Mouse (Mus musculus): ENCODE measurements around the gene Cd1d1. TPM values are rescaled to one million over a fixed set of nuclear protein-coding genes. Genes with fewer than 3 reads are reported as not detected.
A peak's percentile ranks its signal among the peaks of the same experiment; 100 is the strongest.

The Cd1d1 gene
- 13.8 and 17.5 TPM in 2 replicates for polyA plus RNA-seq (2012; rRNA removed)

DNA sequence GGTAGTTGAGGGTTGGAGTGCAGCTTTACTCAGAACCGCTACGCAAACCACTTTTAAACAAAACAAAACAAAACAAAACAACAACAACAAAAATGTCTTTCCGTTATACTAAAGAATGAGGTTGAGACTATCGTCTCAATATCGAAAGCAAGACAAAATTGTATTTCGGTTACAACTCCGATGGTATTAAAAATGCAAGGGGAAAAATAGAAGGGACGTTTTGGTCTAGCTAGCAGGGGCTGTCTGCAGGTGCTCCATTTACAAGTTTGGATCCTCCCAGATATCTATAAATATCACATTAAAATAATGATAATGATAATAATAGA, at the start of gene Cd1d1:
TSS of gene Cd1d1 (minus strand) at position 27 of the 326 bp plus-strand sequence.
- Histone ChIP-seq H3K27ac (ENCODE audit: insufficient read depth, low read depth, low read length) (no peak within 1 kb of the TSS; the same call in 1 of the 2 replicates), H3K36me3 (ENCODE audit: control insufficient read depth, insufficient read depth, low read length) (no peaks in the 10 kb centered on the region), H3K4me1 (ENCODE audit: control insufficient read depth, insufficient read depth, low read length) (no peaks in the 10 kb centered on the region), H3K4me3 (ENCODE audit: insufficient read depth, low read depth, low read length) (peak within 1 kb of the TSS; percentile 67), H3K27me3 (replicated peaks; ENCODE audit: control insufficient read depth, insufficient read depth, low read length) (no peaks in the 10 kb centered on the region)
- WGBS: 10% methylated on average over 8 of the region's 8 CpGs
- DNase-seq: no peak
- TF ChIP-seq CTCF (conservative IDR thresholded peaks at IDR 0.05; ENCODE audit: insufficient read depth, insufficient read length, low read depth, low read length): no peak
- no peak for TF ChIP-seq POLR2A (IDR thresholded peaks at IDR 0.05; ENCODE audit: low read depth, low read length)

GRCm38 (mm10) chr3:87047801-87048200, 48.6 kb upstream of the Cd1d1 start:
- H3K27me3 ChIP-seq (replicated peaks; ENCODE audit: control insufficient read depth, insufficient read depth, low read length): no peaks in the 10 kb centered on the region
- H3K4me3 ChIP-seq (ENCODE audit: insufficient read depth, low read depth, low read length): no peak overlapping the region
- DNase-seq: no peak
- WGBS: 91% methylated on average over 5 of the region's 5 CpGs
- H3K36me3 ChIP-seq (ENCODE audit: control insufficient read depth, insufficient read depth, low read length): no peaks in the 10 kb centered on the region
- TF ChIP-seq POLR2A (IDR thresholded peaks at IDR 0.05; ENCODE audit: low read depth, low read length) (no peak), CTCF (conservative IDR thresholded peaks at IDR 0.05; ENCODE audit: insufficient read depth, insufficient read length, low read depth, low read length) (no peak)
- no peak overlapping the region for H3K27ac ChIP-seq (ENCODE audit: insufficient read depth, low read depth, low read length)
- no peaks in the 10 kb centered on the region for H3K4me1 ChIP-seq (ENCODE audit: control insufficient read depth, insufficient read depth, low read length)

- Histone ChIP-seq H3K36me3 (ENCODE audit: control insufficient read depth, insufficient read depth, low read length) (no peaks in the 10 kb centered on the region), H3K27me3 (replicated peaks; ENCODE audit: control insufficient read depth, insufficient read depth, low read length) (no peaks in the 10 kb centered on the region), H3K27ac (ENCODE audit: insufficient read depth, low read depth, low read length) (no peak overlapping the region), H3K4me3 (ENCODE audit: insufficient read depth, low read depth, low read length) (no peak overlapping the region), H3K4me1 (ENCODE audit: control insufficient read depth, insufficient read depth, low read length) (no peaks in the 10 kb centered on the region)
- no peak for TF ChIP-seq POLR2A (IDR thresholded peaks at IDR 0.05; ENCODE audit: low read depth, low read length)
- no peak for TF ChIP-seq CTCF (conservative IDR thresholded peaks at IDR 0.05; ENCODE audit: insufficient read depth, insufficient read length, low read depth, low read length)
- WGBS: 80% methylated on average over 2 of the region's 2 CpGs
- DNase-seq: no peak
These were observed 42.5 kb upstream of the Cd1d1 start for GRCm38 (mm10) chr3:87041733-87042132.

DNA sequence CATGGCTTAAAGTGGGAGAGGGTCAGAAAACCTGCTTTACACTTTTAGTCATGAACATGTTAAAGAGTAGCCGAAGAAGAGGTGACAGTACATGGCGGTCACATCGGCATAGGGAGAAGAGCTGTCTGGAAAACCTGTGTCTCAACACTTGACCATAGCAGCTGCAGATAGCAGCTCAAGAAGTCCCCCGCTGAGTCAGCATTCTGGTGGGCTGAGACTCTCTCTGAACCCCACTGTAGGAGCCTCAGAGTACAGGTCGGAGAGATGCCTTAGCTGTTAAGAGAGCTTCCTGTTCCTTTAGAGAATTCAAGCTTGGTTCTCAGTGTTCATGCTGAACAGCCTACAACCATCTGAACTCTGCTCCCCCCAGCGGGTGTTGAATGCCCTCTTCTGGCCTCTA, 39.3 kb upstream of the Cd1d1 start:
- Histone ChIP-seq H3K4me1 (ENCODE audit: control insufficient read depth, insufficient read depth, low read length) (no peaks in the 10 kb centered on the region), H3K27ac (ENCODE audit: insufficient read depth, low read depth, low read length) (no peak overlapping the region), H3K36me3 (ENCODE audit: control insufficient read depth, insufficient read depth, low read length) (no peaks in the 10 kb centered on the region), H3K27me3 (replicated peaks; ENCODE audit: control insufficient read depth, insufficient read depth, low read length) (no peaks in the 10 kb centered on the region), H3K4me3 (ENCODE audit: insufficient read depth, low read depth, low read length) (no peak overlapping the region)
- TF ChIP-seq POLR2A (IDR thresholded peaks at IDR 0.05; ENCODE audit: low read depth, low read length) (no peak), CTCF (conservative IDR thresholded peaks at IDR 0.05; ENCODE audit: insufficient read depth, insufficient read length, low read depth, low read length) (no peak)
- WGBS: 87% methylated on average over 6 of the region's 6 CpGs
- DNase-seq: no peak

- TF ChIP-seq CTCF (conservative IDR thresholded peaks at IDR 0.05; ENCODE audit: insufficient read depth, insufficient read length, low read depth, low read length) (no peak), POLR2A (IDR thresholded peaks at IDR 0.05; ENCODE audit: low read depth, low read length) (no peak)
- H3K27me3 ChIP-seq (replicated peaks; ENCODE audit: control insufficient read depth, insufficient read depth, low read length): no peaks in the 10 kb centered on the region
- H3K36me3 ChIP-seq (ENCODE audit: control insufficient read depth, insufficient read depth, low read length): no peaks in the 10 kb centered on the region
- no peak for DNase-seq
- 87% methylated on average over 4 of the region's 4 CpGs for WGBS
- H3K4me3 ChIP-seq (ENCODE audit: insufficient read depth, low read depth, low read length): no peak overlapping the region
- no peak overlapping the region for H3K27ac ChIP-seq (ENCODE audit: insufficient read depth, low read depth, low read length)
- H3K4me1 ChIP-seq (ENCODE audit: control insufficient read depth, insufficient read depth, low read length): no peaks in the 10 kb centered on the region
These were observed 34.8 kb upstream of the Cd1d1 start for GRCm38 (mm10) chr3:87034061-87034460.

- peak; percentile 59 for DNase-seq
- 15% methylated on average over 8 of the region's 8 CpGs for WGBS
These were observed 34.1 kb upstream of the Cd1d1 start for GRCm38 (mm10) chr3:87033357-87033756.

DNA sequence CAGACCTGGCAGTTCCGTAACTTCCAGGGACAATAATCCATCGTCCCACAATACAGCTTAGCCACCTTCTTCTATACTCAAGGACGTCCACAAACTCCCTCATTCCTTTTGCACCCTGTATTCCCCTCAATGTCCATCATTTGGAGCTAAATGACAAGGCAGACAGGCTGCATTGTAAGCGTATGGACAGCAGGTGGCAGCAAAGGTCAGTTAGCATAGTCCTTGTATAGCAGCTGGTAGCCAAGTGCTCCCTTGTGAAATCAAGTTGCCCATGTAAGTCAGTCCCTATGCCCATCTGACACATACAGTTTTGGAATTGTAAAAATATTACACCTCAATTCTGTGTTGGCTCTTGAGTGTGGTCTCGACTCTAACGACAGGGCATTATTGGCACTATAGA, 31.6 kb upstream of the Cd1d1 start:
- Histone ChIP-seq H3K4me1 (ENCODE audit: control insufficient read depth, insufficient read depth, low read length) (no peaks in the 10 kb centered on the region), H3K36me3 (ENCODE audit: control insufficient read depth, insufficient read depth, low read length) (no peaks in the 10 kb centered on the region), H3K27ac (ENCODE audit: insufficient read depth, low read depth, low read length) (no peak overlapping the region), H3K4me3 (ENCODE audit: insufficient read depth, low read depth, low read length) (no peak overlapping the region), H3K27me3 (replicated peaks; ENCODE audit: control insufficient read depth, insufficient read depth, low read length) (no peaks in the 10 kb centered on the region)
- DNase-seq: peak; percentile 67
- WGBS: 18% methylated on average over 6 of the region's 6 CpGs
- TF ChIP-seq POLR2A (IDR thresholded peaks at IDR 0.05; ENCODE audit: low read depth, low read length) (no peak), CTCF (conservative IDR thresholded peaks at IDR 0.05; ENCODE audit: insufficient read depth, insufficient read length, low read depth, low read length) (peak; percentile 98)

More at GRCm38 (mm10) chr3:87033357-87033756, 34.1 kb upstream of the Cd1d1 start:
- no peak overlapping the region for H3K27ac ChIP-seq (ENCODE audit: insufficient read depth, low read depth, low read length)
- no peaks in the 10 kb centered on the region for H3K27me3 ChIP-seq (replicated peaks; ENCODE audit: control insufficient read depth, insufficient read depth, low read length)
- H3K4me1 ChIP-seq (ENCODE audit: control insufficient read depth, insufficient read depth, low read length): no peaks in the 10 kb centered on the region
- TF ChIP-seq POLR2A (IDR thresholded peaks at IDR 0.05; ENCODE audit: low read depth, low read length): no peak
- peak; percentile 90 for TF ChIP-seq CTCF (conservative IDR thresholded peaks at IDR 0.05; ENCODE audit: insufficient read depth, insufficient read length, low read depth, low read length)
- H3K4me3 ChIP-seq (ENCODE audit: insufficient read depth, low read depth, low read length): no peak overlapping the region
- H3K36me3 ChIP-seq (ENCODE audit: control insufficient read depth, insufficient read depth, low read length): no peaks in the 10 kb centered on the region

DNA sequence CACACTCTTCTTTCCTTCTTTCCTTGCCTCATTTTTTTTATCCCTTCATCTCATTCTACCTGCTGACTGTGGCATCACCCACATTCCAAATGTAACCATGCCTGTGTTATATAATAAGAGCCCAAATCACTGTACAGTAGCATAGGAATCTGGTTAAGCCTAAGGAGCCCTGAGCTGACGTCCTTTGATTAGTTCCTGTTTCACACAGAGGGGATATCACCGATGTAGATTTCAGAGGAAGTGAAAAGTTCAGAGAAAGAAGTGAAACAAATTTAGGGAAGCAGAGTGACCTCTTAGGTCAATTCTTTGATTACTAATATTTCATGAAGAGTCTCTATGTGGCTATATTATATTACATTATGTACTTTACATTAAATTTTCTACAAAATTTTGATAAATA, 18.5 kb upstream of the Cd1d1 start:
- Histone ChIP-seq H3K4me1 (ENCODE audit: control insufficient read depth, insufficient read depth, low read length) (no peaks in the 10 kb centered on the region), H3K27ac (ENCODE audit: insufficient read depth, low read depth, low read length) (no peak overlapping the region), H3K36me3 (ENCODE audit: control insufficient read depth, insufficient read depth, low read length) (no peaks in the 10 kb centered on the region), H3K4me3 (ENCODE audit: insufficient read depth, low read depth, low read length) (no peak overlapping the region), H3K27me3 (replicated peaks; ENCODE audit: control insufficient read depth, insufficient read depth, low read length) (no peaks in the 10 kb centered on the region)
- TF ChIP-seq CTCF (conservative IDR thresholded peaks at IDR 0.05; ENCODE audit: insufficient read depth, insufficient read length, low read depth, low read length): no peak
- no peak for DNase-seq
- 63% methylated on average over 2 of the region's 2 CpGs for WGBS

Data from kidney, adult 2 months (tissue).